Mouse (Mus musculus) liver (tissue): ENCODE results near the gene Tmem87b.

ENCODE experiments used
- DNase-seq: peaks from one replicate; pipeline ENCODE4 v3.0.0-alpha.2; 2020; ENCODE audit warnings: mixed read lengths

Gene Tmem87b

GRCm38 (mm10) chr2:128892180-128892721, 74.3 kb downstream of the Tmem87b start:
- DNase-seq = no peak

DNA sequence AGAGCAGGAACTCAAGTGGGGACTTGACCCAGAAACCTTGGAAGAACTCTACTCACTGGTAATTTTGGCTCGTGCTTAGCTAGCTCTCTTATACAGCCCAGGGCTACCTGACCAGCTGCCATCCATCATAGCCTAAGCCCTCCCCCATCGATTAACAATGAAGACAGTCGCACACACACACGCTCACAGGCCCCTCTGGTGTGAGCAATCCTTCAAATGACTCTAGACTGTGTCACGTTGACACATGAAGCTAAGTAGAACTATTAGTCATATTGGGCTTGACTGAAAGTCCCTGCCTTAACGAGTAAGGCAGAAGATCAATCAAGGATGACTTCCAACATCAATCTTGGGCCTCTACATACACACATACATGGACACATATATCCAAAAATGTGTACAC, 84.9 kb downstream of the Tmem87b start:
- no peak for DNase-seq

DNA sequence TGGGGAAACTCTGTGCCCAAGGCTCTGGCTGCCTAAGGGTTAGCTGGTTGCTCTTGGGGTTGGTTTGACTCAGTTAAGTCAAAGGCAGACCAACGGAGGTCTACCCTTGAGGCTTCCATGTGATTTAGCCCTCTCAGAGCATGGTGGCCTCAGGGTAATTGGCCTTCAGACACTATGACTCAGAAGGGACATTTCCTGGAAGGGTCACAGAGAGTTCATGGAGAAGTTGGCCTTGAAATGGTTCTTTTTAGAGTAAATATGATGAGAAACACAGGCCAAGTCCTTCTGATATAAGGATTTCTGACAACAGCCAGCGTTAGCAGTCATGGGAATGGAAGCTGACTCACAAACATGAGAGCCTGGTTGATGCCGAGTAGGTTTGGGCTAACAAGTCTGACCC, 85.7 kb downstream of the Tmem87b start:
- DNase-seq = no peak
